Mouse (Mus musculus) intestine, embryonic 15.5 days (tissue): ENCODE data around the gene Prg2. TPM values are rescaled to one million over a fixed set of nuclear protein-coding genes. Genes with fewer than 3 reads are reported as not detected.

Experiments
- ATAC-seq: fragments of 200-750 bp; cut with Nextera tagmentation; 2 replicates; pipeline ENCODE4 v1.8.0; 2017; ENCODE audit warnings: moderate TSS enrichment, moderate library complexity
- H3K27ac ChIP-seq: fragments of 300-500 bp; sonication (generic); 2 replicates; pipeline ENCODE4 v1.5.1; 2015; ENCODE audit warnings: mild to moderate bottlenecking, inconsistent platforms
- H3K27me3 ChIP-seq: fragments of 300-500 bp; sonication (generic); replicated peaks from 2 replicates; pipeline ENCODE4 v1.6.1; 2015; ENCODE audit warnings: inconsistent platforms
- H3K36me3 ChIP-seq: fragments of 300-500 bp; sonication (generic); 2 replicates; pipeline ENCODE4 v1.6.1; 2015; ENCODE audit warnings: inconsistent platforms
- H3K4me1 ChIP-seq: fragments of 300-500 bp; sonication (generic); replicated peaks from 2 replicates; pipeline ENCODE4 v1.6.1; 2015; ENCODE audit warnings: inconsistent platforms
- H3K4me2 ChIP-seq: fragments of 300-500 bp; sonication (generic); replicated peaks from 2 replicates; pipeline ENCODE4 v1.6.1; 2015; ENCODE audit warnings: mild to moderate bottlenecking, inconsistent platforms
- H3K4me3 ChIP-seq: fragments of 300-500 bp; sonication (generic); replicated peaks from 2 replicates; pipeline ENCODE4 v1.5.1; 2015; ENCODE audit warnings: inconsistent platforms
- H3K9ac ChIP-seq: fragments of 300-500 bp; sonication (generic); 2 replicates; pipeline ENCODE4 v1.6.1; 2015; ENCODE audit warnings: inconsistent platforms
- H3K9me3 ChIP-seq: fragments of 300-500 bp; sonication (generic); 2 replicates; pipeline ENCODE4 v1.6.1; 2016; ENCODE audit warnings: inconsistent platforms
- WGBS: fragments of 180-500 bp; shearing (Covaris S2); methylation state at CpG from one replicate; pipeline ENCODE4 v1.1.7; 2015; 5-methylcytosine and 5-hydroxymethylcytosine counted together
- polyA plus RNA-seq: library from polyadenylated mRNA; unstranded; fragments of >200 nt; fragmentation: Nextera tagmentation; extraction: Ambion mirVana; gene quantifications from 2 replicates; pipeline ENCODE4 v1.2.1, GENCODE M21; 2015

Prg2 gene
- polyA plus RNA-seq, 1 experiment from 2014 or later = 0.75 TPM

- peak overlapping the region; percentile 6; the same call in 1 of the 2 replicates for H3K27ac ChIP-seq
- WGBS = 33% methylated on average over 9 of the region's 9 CpGs
Observed at GRCm38 (mm10) chr2:85011906-85012604, 31.8 kb downstream of the Prg2 start.

DNA sequence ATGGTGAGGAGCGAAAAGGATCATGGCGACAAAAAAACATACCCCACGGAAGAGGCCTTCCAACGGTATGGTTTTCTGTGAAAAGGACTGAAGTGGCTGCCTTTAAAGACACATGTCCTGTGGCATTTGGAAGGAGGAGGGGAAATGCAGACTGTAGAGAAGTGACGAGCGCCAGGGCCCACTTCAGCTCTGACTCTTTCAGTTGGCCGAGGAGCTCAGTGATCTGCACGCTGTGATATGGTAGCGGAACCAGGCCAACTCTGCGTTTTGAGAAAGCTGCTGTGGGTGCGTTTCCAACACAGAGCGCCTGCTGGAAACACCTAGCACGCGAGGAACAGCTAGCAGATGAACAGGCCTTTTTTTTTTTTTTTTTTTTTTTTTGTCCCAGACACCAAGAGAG, 32.4 kb downstream of the Prg2 start:
- Histone ChIP-seq H3K4me1 (peaks cover 18% of the 10 kb centered on the region), H3K9me3 (no peaks in the 10 kb centered on the region), H3K4me3 (no peak overlapping the region), H3K27me3 (no peaks in the 10 kb centered on the region), H3K27ac (no peak overlapping the region), H3K36me3 (no peaks in the 10 kb centered on the region), H3K9ac (no peak overlapping the region), H3K4me2 (no peak overlapping the region)
- no peak for ATAC-seq
- 77% methylated on average over 14 of the region's 14 CpGs for WGBS

More at GRCm38 (mm10) chr2:85011906-85012604, 31.8 kb downstream of the Prg2 start:
- Histone ChIP-seq H3K36me3 (no peaks in the 10 kb centered on the region), H3K4me2 (no peak overlapping the region), H3K4me1 (peaks cover 18% of the 10 kb centered on the region), H3K4me3 (no peak overlapping the region), H3K27me3 (no peaks in the 10 kb centered on the region), H3K9ac (no peak overlapping the region), H3K9me3 (no peaks in the 10 kb centered on the region)
- peak; percentile 80 for ATAC-seq

DNA sequence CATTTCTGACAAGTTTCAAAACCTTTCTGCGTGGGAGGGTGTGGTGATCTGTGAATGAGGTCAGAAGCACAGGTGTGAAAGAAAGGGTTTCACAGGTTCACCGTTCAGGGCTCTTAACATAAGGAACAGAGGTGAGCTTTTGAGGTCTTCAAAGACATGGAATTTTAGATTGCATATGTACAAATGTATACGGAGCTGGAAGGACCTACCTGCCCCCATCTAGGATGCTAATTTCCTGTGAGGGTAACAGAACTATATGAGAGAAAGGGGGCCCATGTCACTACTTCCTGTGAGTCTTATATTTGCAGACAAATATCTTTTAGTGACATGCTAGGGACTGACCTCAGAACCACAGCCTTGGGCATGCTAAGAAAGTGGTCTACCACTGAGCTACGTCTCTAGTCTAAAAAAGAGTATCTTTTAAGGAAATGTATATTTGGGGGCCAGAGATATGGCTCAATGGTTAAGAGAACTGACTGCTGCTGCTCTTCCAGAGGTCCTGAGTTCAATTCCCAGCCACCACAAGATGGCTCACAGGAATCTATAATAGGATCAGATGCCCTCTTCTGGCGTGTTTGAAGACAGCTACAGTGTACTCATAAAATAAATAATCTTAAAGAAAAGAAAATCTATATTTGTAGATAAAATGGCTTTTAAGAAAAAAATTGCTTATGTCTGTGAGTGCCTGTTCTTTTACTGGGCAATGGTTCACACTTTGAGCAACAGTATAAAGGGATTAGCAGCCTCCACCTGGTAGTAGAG, 33.7 kb downstream of the Prg2 start:
- 77% methylated on average over 5 of the region's 5 CpGs for WGBS
- no peak overlapping the region for H3K9ac ChIP-seq
- H3K36me3 ChIP-seq = no peaks in the 10 kb centered on the region
- H3K4me3 ChIP-seq = no peak overlapping the region
- H3K4me2 ChIP-seq = no peak overlapping the region
- H3K27ac ChIP-seq = no peak overlapping the region
- peaks cover 16% of the 10 kb centered on the region for H3K4me1 ChIP-seq
- ATAC-seq = no peak
- H3K9me3 ChIP-seq = no peaks in the 10 kb centered on the region
- no peaks in the 10 kb centered on the region for H3K27me3 ChIP-seq

GRCm38 (mm10) chr2:85014588-85014982, 34.3 kb downstream of the Prg2 start:
- Histone ChIP-seq H3K9me3 (no peaks in the 10 kb centered on the region), H3K4me1 (peaks cover 15% of the 10 kb centered on the region), H3K27ac (no peak overlapping the region), H3K4me3 (no peak overlapping the region), H3K4me2 (no peak overlapping the region), H3K9ac (no peak overlapping the region), H3K36me3 (no peaks in the 10 kb centered on the region), H3K27me3 (no peaks in the 10 kb centered on the region)
- 31% methylated on average over 3 of the region's 3 CpGs for WGBS
- ATAC-seq = no peak

GRCm38 (mm10) chr2:85022043-85022442, 41.8 kb downstream of the Prg2 start:
- Histone ChIP-seq H3K9ac (no peak overlapping the region), H3K4me2 (no peak overlapping the region), H3K4me3 (no peak overlapping the region), H3K4me1 (no peaks in the 10 kb centered on the region), H3K27ac (no peak overlapping the region), H3K27me3 (no peaks in the 10 kb centered on the region), H3K36me3 (no peaks in the 10 kb centered on the region), H3K9me3 (no peaks in the 10 kb centered on the region)
- WGBS = 19% methylated on average over 4 of the region's 4 CpGs
- ATAC-seq = peak; percentile 46; the same call in 1 of the 2 replicates

DNA sequence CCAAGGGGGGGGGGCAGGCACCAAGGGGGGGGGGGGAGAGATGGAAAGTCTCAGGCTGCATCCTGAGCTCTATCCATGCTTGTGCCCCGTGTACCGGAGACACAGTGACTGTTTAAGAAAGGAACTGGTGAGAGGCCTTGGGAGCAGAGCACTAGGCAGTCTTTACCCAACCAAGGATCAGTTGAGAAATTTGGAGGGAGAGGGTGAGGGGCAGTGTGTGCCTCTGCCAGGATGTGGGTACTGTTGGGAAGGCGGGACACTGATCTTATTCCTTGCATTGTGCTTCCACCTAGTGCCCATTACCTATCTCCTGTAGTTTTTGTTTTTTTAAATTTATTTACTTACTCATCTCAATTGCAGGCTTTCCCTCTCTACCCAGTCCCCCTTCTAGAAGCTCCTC, 45.9 kb downstream of the Prg2 start:
- ATAC-seq = no peak
- no peak overlapping the region for H3K9ac ChIP-seq
- no peaks in the 10 kb centered on the region for H3K27me3 ChIP-seq
- H3K9me3 ChIP-seq = no peaks in the 10 kb centered on the region
- no peak overlapping the region for H3K4me2 ChIP-seq
- H3K27ac ChIP-seq = no peak overlapping the region
- H3K4me3 ChIP-seq = no peak overlapping the region
- WGBS = 77% methylated on average over 3 of the region's 3 CpGs
- H3K36me3 ChIP-seq = no peaks in the 10 kb centered on the region
- no peaks in the 10 kb centered on the region; the same call in 1 of the 2 replicates for H3K4me1 ChIP-seq

DNA sequence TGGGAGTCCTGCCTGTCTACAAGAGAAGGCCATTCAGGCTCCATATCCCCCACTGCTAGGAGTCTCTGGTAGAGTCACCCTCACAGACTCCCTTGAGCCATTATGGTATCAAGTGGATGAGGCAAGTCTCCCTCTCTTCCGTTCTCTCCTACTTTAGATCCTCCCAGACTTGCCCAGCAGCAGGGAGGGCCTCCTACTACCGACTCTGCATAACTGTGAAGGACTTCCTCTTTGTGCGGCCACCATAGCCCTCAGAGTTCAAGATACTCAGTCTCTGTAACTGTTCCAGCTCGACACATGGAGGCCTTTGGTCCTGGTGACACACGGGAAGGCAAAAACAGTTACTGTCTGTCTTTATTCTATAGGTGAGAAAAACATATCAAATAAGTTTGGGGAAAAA, 47.0 kb downstream of the Prg2 start:
- Histone ChIP-seq H3K9me3 (no peaks in the 10 kb centered on the region), H3K9ac (no peak overlapping the region), H3K27ac (no peak overlapping the region), H3K27me3 (no peaks in the 10 kb centered on the region), H3K4me3 (no peak overlapping the region), H3K36me3 (no peaks in the 10 kb centered on the region), H3K4me2 (no peak overlapping the region), H3K4me1 (no peaks in the 10 kb centered on the region; the same call in 1 of the 2 replicates)
- ATAC-seq = no peak
- WGBS = 74% methylated on average over 5 of the region's 5 CpGs

- Histone ChIP-seq H3K4me2 (no peak overlapping the region), H3K36me3 (no peaks in the 10 kb centered on the region), H3K4me3 (no peak overlapping the region), H3K27ac (no peak overlapping the region), H3K27me3 (no peaks in the 10 kb centered on the region), H3K4me1 (no peaks in the 10 kb centered on the region; the same call in 1 of the 2 replicates), H3K9ac (no peak overlapping the region), H3K9me3 (no peaks in the 10 kb centered on the region)
- WGBS = 29% methylated on average over 6 of the region's 6 CpGs
- ATAC-seq = peak; percentile 71
Observed at GRCm38 (mm10) chr2:85029897-85030296, 49.6 kb downstream of the Prg2 start.

DNA sequence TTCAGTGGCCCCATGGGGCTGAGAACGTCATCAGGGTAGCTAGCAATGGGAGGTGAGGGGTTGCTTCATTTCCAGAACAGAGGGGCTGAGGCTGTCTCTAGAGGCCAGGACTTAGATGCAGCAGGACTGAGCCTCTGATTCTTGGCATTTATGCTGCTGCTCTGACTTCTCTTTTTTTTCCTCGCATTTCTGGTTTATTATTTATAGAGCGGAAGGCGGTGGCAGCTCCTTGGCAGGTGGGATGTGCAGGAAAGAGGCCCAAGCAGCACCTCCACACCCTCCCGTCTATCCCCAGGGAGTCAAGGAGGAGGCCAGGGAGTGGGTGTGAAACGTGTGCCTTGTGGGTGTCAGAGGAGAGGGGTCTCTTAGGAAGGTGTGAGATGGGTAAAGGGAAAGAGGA, 50.7 kb downstream of the Prg2 start:
- Histone ChIP-seq H3K27ac (no peak overlapping the region), H3K27me3 (no peaks in the 10 kb centered on the region), H3K9ac (no peak overlapping the region), H3K4me2 (no peak overlapping the region), H3K36me3 (no peaks in the 10 kb centered on the region), H3K4me1 (no peaks in the 10 kb centered on the region; the same call in 1 of the 2 replicates), H3K9me3 (no peaks in the 10 kb centered on the region), H3K4me3 (no peak overlapping the region)
- ATAC-seq = no peak
- WGBS = 52% methylated on average over 6 of the region's 6 CpGs

GRCm38 (mm10) chr2:85033121-85033520, 52.9 kb downstream of the Prg2 start:
- no peak overlapping the region for H3K27ac ChIP-seq
- ATAC-seq = no peak
- no peaks in the 10 kb centered on the region for H3K27me3 ChIP-seq
- no peak overlapping the region for H3K9ac ChIP-seq
- H3K4me1 ChIP-seq = peaks cover 2% of the 10 kb centered on the region; the same call in 1 of the 2 replicates
- no peaks in the 10 kb centered on the region for H3K36me3 ChIP-seq
- H3K4me2 ChIP-seq = no peak overlapping the region
- no peak overlapping the region for H3K4me3 ChIP-seq
- no peaks in the 10 kb centered on the region for H3K9me3 ChIP-seq
- 81% methylated on average over 2 of the region's 2 CpGs for WGBS
